Mouse (Mus musculus) adrenal gland, adult 8-10 months (tissue): Measurements from ENCODE around the gene Tnfaip8l2. TPM values are rescaled to one million over a fixed set of nuclear protein-coding genes. Genes with fewer than 3 reads are reported as not detected.
"Not testable (repeated sequence)": the region's sequence is repeated elsewhere in the genome, so short reads cannot be mapped to it uniquely, and the experiment has no call there.

ENCODE experiments used
- DNase-seq: peaks from one replicate; pipeline ENCODE4 v3.0.0; 2022
- total RNA-seq, 4 experiments: library from RNA; stranded (reverse); gene quantifications; 2 replicates each; pipeline ENCODE4 v1.2.4; 2022

The Tnfaip8l2 gene
- total RNA-seq, 4 experiments from 2014 or later = 1.8 to 5.0 (median 3.2) TPM

- DNase-seq = peak; percentile 84
These were observed 18.1 kb upstream of the Tnfaip8l2 start, which contains the start of gene Sema6c for GRCm38 (mm10) chr3:95159987-95160963. TSS of gene Sema6c (plus strand) at chr3:95160457.

GRCm38 (mm10) chr3:95159511-95159986, 17.4 kb upstream of the Tnfaip8l2 start:
- no peak for DNase-seq

- DNase-seq = no peak
These were observed 11.7 kb upstream of the Tnfaip8l2 start for GRCm38 (mm10) chr3:95153874-95154273.

GRCm38 (mm10) chr3:95147924-95148323, 5.8 kb upstream of the Tnfaip8l2 start:
- no peak for DNase-seq

GRCm38 (mm10) chr3:95142617-95143011, 454 bp upstream of the Tnfaip8l2 start:
- peak; percentile 77 for DNase-seq

- no peak for DNase-seq
These were observed 686 bp downstream of the Tnfaip8l2 start for GRCm38 (mm10) chr3:95141474-95141873.

GRCm38 (mm10) chr3:95140795-95141194, 1.4 kb downstream of the Tnfaip8l2 start:
- DNase-seq = no peak

GRCm38 (mm10) chr3:95140289-95140595, 1.9 kb downstream of the Tnfaip8l2 start:
- no peak for DNase-seq

- DNase-seq = no peak
These were observed 2.4 kb downstream of the Tnfaip8l2 start for GRCm38 (mm10) chr3:95139586-95140288.

GRCm38 (mm10) chr3:95136336-95136735, 5.8 kb downstream of the Tnfaip8l2 start:
- DNase-seq = no peak

GRCm38 (mm10) chr3:95135433-95136052, 6.6 kb downstream of the Tnfaip8l2 start:
- DNase-seq = no peak

GRCm38 (mm10) chr3:95135023-95135422, 7.1 kb downstream of the Tnfaip8l2 start:
- DNase-seq = peak; percentile 66

GRCm38 (mm10) chr3:95134133-95134532, 8.0 kb downstream of the Tnfaip8l2 start:
- DNase-seq = not testable (repeated sequence)

- DNase-seq = peak; percentile 93
These were observed 8.5 kb downstream of the Tnfaip8l2 start, which contains the start of the genes Scnm1 and Lysmd1 for GRCm38 (mm10) chr3:95133680-95134101. TSS of gene Scnm1 (minus strand) at chr3:95134011. TSS of gene Lysmd1 (plus strand) at chr3:95134088.

GRCm38 (mm10) chr3:95133176-95133575, 9.0 kb downstream of the Tnfaip8l2 start:
- no peak for DNase-seq

GRCm38 (mm10) chr3:95132389-95132788, 9.8 kb downstream of the Tnfaip8l2 start:
- not testable (repeated sequence) for DNase-seq

GRCm38 (mm10) chr3:95130081-95130480, 12.1 kb downstream of the Tnfaip8l2 start:
- DNase-seq = no peak

GRCm38 (mm10) chr3:95129226-95129651, 12.9 kb downstream of the Tnfaip8l2 start:
- DNase-seq = no peak

GRCm38 (mm10) chr3:95124972-95125371, 17.2 kb downstream of the Tnfaip8l2 start:
- no peak for DNase-seq

- DNase-seq = no peak
These were observed 17.9 kb downstream of the Tnfaip8l2 start, which contains the start of gene Tmod4 for GRCm38 (mm10) chr3:95124246-95124645. TSS of gene Tmod4 (plus strand) at chr3:95124476.

- no peak for DNase-seq
These were observed 20.6 kb downstream of the Tnfaip8l2 start for GRCm38 (mm10) chr3:95121580-95121979.

GRCm38 (mm10) chr3:95117751-95118150, 24.4 kb downstream of the Tnfaip8l2 start:
- DNase-seq = no peak
